Mouse (Mus musculus): ENCODE measurements around the gene Cdh7.
"Not testable (repeated sequence)": the region's sequence is repeated elsewhere in the genome, so short reads cannot be mapped to it uniquely, and the experiment has no call there.

- not testable (repeated sequence) for TF ChIP-seq CTCF (IDR thresholded peaks at IDR 0.05; ENCODE audit: borderline replicate concordance, extremely low read depth, insufficient read depth, insufficient read length); POLR2A (IDR thresholded peaks at IDR 0.05; ENCODE audit: borderline replicate concordance, extremely low read depth, insufficient read depth, insufficient read length, poor library complexity, severe bottlenecking)
Observed at GRCm38 (mm10) chr1:110171459-110171858, 189.2 kb downstream of the Cdh7 start.

Measured in brain, embryonic 14.5 days (tissue).